Mouse (Mus musculus) duodenum, adult 2 months (tissue): Measurements from ENCODE around the gene Nostrin. TPM values are rescaled to one million over a fixed set of nuclear protein-coding genes. Genes with fewer than 3 reads are reported as not detected.

Experiments used
- polyA plus RNA-seq: library from polyadenylated mRNA; depleted of rRNA; stranded (reverse); fragments of >200 nt; gene quantifications from 2 replicates; pipeline ENCODE4 v1.2.3, GENCODE M21; 2012; ENCODE audit warnings: low replicate concordance; rRNA removed

Gene Nostrin
- polyA plus RNA-seq, result 1.8 and 2.1 TPM in 2 replicates

DNA sequence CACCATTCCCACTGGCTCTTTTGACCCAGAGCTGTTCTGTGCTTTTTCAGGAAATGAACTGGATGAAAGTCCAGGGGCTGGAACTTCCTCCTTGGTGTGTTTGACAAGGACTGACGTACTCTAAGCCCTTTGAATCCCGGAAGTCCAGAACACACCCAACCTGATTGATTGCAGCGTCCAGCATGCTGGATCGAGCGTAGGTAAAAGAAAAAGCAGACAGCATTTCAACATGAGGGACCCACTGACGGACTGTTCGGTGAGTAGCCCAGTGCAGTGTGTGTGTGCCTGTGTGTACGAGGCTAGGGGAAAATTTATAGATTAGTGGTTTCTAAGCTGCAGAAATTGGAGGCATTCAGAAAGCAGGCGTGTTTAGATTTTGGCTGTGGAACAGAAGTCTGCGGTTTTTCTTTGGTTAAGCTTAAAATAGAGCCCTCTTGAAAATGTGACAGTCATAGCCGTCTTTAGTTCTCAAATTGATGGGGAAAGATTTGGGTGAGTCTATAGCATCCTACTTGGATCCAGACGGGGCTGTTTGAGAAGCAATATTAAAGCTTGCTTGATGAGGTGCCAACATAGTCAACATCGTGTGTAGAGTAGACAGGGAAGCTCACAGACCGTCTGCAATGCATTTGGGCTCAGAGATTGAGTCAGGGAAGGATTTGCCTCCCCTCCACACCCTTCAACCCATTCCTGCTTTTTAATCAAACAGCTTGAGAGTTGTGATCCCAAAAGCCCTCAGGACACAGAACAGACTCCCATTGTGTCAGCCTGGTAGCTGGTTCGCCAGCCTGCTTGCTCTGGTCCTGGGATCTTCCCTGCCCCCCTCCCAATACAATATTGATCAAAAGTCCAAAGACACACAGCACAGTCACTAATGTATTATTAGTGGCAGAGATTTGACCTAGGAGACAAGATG lies at the start of gene Nostrin:
Nostrin (plus strand) TSS at position 140 of the 916 bp plus-strand sequence.

DNA sequence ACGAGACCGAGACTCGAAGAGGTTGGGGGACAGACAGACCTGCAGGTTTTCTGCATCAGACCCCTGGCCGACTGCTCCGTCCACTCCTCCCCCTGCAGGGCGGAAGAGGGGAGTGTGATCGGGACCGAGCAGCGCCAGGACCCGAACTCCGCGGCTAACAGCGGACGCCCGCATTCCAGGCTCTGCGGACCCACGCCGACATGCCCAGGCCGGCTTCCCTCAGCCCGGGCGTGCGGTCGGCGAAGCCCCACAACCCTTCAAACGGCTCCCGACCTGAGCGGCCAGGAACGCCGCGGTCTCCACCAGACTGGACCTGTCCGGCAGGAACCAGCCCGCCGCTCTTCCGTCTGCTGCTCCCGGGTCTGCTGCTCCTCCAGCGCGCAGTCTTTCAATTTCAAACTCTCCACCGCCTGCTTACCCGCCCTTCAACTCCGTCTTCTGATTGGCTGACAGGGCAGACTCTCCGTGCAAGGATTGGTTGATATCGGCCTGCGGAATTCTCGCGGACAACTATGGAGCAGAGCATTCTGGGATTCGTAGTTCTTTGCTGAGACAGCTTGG lies 70.3 kb downstream of the Nostrin start, which contains the start of gene Spc25:
Spc25 (minus strand) TSS at position 404 of the 561 bp plus-strand sequence.

DNA sequence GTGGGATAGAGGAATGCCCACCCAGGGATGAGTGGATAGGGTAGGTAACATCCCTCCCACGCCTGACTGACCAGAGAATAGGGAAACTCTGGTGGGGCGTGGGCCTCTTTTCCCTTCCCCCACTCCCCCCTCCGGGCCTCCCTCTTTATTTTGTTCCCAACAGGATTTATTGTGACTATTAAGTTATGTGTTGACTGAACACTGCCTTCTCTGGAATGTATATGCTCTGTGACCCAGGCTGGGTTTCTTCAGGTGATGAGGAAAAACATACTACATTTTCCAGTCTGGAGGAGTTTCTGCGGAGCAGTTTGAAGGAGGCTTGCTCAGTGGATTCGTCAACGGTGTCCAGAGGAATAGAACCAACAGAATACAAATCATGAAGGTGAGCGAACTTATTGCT lies 75.2 kb downstream of the Nostrin start, which contains the start of gene G6pc2:
G6pc2 (plus strand) TSS at position 301 of the 400 bp plus-strand sequence.

Other genes starting within 250 kb of the Nostrin start
- 0.08 and 0.26 TPM in 2 replicates for gene Spc25, start 70.4 kb downstream of the Nostrin start, polyA plus RNA-seq
- 0.50 TPM in 1 of 2 replicates, not detected in the other for gene G6pc2, start 75.3 kb downstream of the Nostrin start, polyA plus RNA-seq
- gene Abcb11, start 206.8 kb downstream of the Nostrin start, polyA plus RNA-seq, result 0.02 TPM in 1 of 2 replicates, not detected in the other
- gene Dhrs9, start 244.6 kb downstream of the Nostrin start, polyA plus RNA-seq, result 0.23 and 0.36 TPM in 2 replicates